Mouse (Mus musculus): ENCODE results near the gene Olfr1375. TPM values are rescaled to one million over a fixed set of nuclear protein-coding genes. Genes with fewer than 3 reads are reported as not detected.
A peak's percentile ranks its signal among the peaks of the same experiment; 100 is the strongest.
"Not testable (repeated sequence)": the region's sequence is repeated elsewhere in the genome, so short reads cannot be mapped to it uniquely, and the experiment has no call there.

Gene Olfr1375
- polyA plus RNA-seq, 1 experiment from 2014 or later, result not detected

- no peaks in the 10 kb centered on the region for H3K9me3 ChIP-seq (ENCODE audit: low read length)
- 86% methylated on average over 2 of the region's 2 CpGs for WGBS
- no peak overlapping the region for H3K27ac ChIP-seq (ENCODE audit: low read length)
- H3K27me3 ChIP-seq (ENCODE audit: insufficient read depth, low read length), result no peaks in the 10 kb centered on the region
- H3K9ac ChIP-seq (replicated peaks; ENCODE audit: low read length), result no peak overlapping the region
- H3K4me3 ChIP-seq (ENCODE audit: low read length), result no peak overlapping the region
- H3K4me1 ChIP-seq (ENCODE audit: insufficient read depth, low read length), result no peaks in the 10 kb centered on the region
- no peak overlapping the region for H3K4me2 ChIP-seq (replicated peaks; ENCODE audit: low read depth, low read length)
- H3K36me3 ChIP-seq (ENCODE audit: insufficient read depth, low read length), result no peaks in the 10 kb centered on the region
- ATAC-seq (ENCODE audit: low FRiP score, low TSS enrichment), result no peak
These were observed 12.0 kb upstream of the Olfr1375 start for GRCm38 (mm10) chr11:51035951-51036350.

DNA sequence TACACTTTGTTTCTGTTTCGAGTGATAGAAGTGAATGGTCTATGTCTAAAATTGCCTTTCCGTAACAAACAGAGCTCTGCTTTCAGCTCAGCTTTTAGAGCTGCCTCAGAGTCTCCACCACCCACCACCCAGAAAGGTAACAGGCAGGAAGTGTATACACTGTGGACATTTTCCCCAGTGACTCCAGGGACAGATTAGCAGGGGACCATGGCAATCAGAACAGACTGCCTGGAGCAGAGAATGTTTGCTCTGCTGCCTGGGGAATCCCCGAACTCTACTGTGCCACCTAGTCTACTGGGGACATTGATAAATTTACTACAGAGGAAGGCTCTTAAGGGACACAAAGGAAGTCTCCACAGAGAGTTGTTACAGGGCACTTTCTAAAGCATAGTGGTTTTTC lies 3.1 kb upstream of the Olfr1375 start:
- not testable (repeated sequence) for H3K4me1 ChIP-seq (ENCODE audit: insufficient read depth, low read length); H3K27me3 ChIP-seq (ENCODE audit: insufficient read depth, low read length); H3K27ac ChIP-seq (ENCODE audit: low read length); H3K4me3 ChIP-seq (ENCODE audit: low read length); H3K36me3 ChIP-seq (ENCODE audit: insufficient read depth, low read length); H3K9ac ChIP-seq (replicated peaks; ENCODE audit: low read length); H3K4me2 ChIP-seq (replicated peaks; ENCODE audit: low read depth, low read length); H3K9me3 ChIP-seq (ENCODE audit: low read length); ATAC-seq (ENCODE audit: low FRiP score, low TSS enrichment)
- 67% methylated on average over 3 of the region's 3 CpGs for WGBS

GRCm38 (mm10) chr11:51051678-51052077 lies 3.8 kb downstream of the Olfr1375 start:
- no peaks in the 10 kb centered on the region for H3K27me3 ChIP-seq (ENCODE audit: insufficient read depth, low read length)
- no peak overlapping the region for H3K4me3 ChIP-seq (ENCODE audit: low read length)
- no peaks in the 10 kb centered on the region for H3K9me3 ChIP-seq (ENCODE audit: low read length)
- ATAC-seq (ENCODE audit: low FRiP score, low TSS enrichment), result no peak
- H3K9ac ChIP-seq (replicated peaks; ENCODE audit: low read length), result no peak overlapping the region
- no peaks in the 10 kb centered on the region for H3K36me3 ChIP-seq (ENCODE audit: insufficient read depth, low read length)
- WGBS, result 65% methylated on average over 2 of the region's 2 CpGs
- no peak overlapping the region for H3K4me2 ChIP-seq (replicated peaks; ENCODE audit: low read depth, low read length)
- H3K27ac ChIP-seq (ENCODE audit: low read length), result no peak overlapping the region
- H3K4me1 ChIP-seq (ENCODE audit: insufficient read depth, low read length), result no peaks in the 10 kb centered on the region

GRCm38 (mm10) chr11:51053230-51053629 lies 5.3 kb downstream of the Olfr1375 start:
- WGBS, result 53% methylated on average over 3 of the region's 3 CpGs
- H3K27ac ChIP-seq (ENCODE audit: low read length), result no peak overlapping the region
- no peaks in the 10 kb centered on the region for H3K9me3 ChIP-seq (ENCODE audit: low read length)
- no peak overlapping the region for H3K4me3 ChIP-seq (ENCODE audit: low read length)
- no peaks in the 10 kb centered on the region for H3K4me1 ChIP-seq (ENCODE audit: insufficient read depth, low read length)
- H3K36me3 ChIP-seq (ENCODE audit: insufficient read depth, low read length), result no peaks in the 10 kb centered on the region
- no peak overlapping the region for H3K9ac ChIP-seq (replicated peaks; ENCODE audit: low read length)
- ATAC-seq (ENCODE audit: low FRiP score, low TSS enrichment), result no peak
- no peak overlapping the region for H3K4me2 ChIP-seq (replicated peaks; ENCODE audit: low read depth, low read length)
- no peaks in the 10 kb centered on the region for H3K27me3 ChIP-seq (ENCODE audit: insufficient read depth, low read length)

- Histone ChIP-seq H3K9me3 (ENCODE audit: low read length) (no peaks in the 10 kb centered on the region), H3K27me3 (ENCODE audit: insufficient read depth, low read length) (no peaks in the 10 kb centered on the region), H3K4me3 (ENCODE audit: low read length) (peak within 1 kb of the TSS; percentile 64), H3K9ac (replicated peaks; ENCODE audit: low read length) (peak within 1 kb of the TSS; percentile 83), H3K36me3 (ENCODE audit: insufficient read depth, low read length) (0 out of 2 replicates have a peak, but pooled peaks cover 6% of the 10 kb centered on the region), H3K4me2 (replicated peaks; ENCODE audit: low read depth, low read length) (peak within 1 kb of the TSS; percentile 75), H3K4me1 (ENCODE audit: insufficient read depth, low read length) (peaks cover 8% of the 10 kb centered on the region), H3K27ac (ENCODE audit: low read length) (peak within 1 kb of the TSS; percentile 5; the same call in 1 of the 2 replicates)
- peak; percentile 95 for ATAC-seq (ENCODE audit: low FRiP score, low TSS enrichment)
- under 1% methylated on average over 32 of the region's 32 CpGs for WGBS
These were observed 11.3 kb downstream of the Olfr1375 start, which contains the start of gene Zfp354a for GRCm38 (mm10) chr11:51059151-51059571. Gene Zfp354a, plus strand, starts transcription at chr11:51059257.

DNA sequence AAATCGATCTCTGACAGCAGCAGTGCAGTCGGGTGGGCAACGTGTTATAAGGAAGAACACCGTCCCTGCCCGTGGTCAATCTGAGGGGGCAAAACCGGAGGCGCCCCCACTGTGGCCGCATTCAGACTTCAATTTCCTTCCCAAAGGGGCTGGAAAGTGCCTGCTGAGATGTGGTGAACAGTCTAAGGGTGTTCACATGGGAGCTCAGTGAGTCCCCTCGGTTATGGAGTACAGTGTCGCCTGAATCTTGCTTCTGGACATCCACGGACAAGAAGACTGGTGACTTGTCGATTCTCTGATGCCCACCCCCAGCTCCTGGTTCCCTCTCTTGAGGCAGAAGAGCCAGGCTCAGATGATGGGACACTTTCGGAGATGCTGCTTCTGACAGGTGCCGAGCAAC lies 11.7 kb downstream of the Olfr1375 start:
- no peaks in the 10 kb centered on the region for H3K27me3 ChIP-seq (ENCODE audit: insufficient read depth, low read length)
- H3K36me3 ChIP-seq (ENCODE audit: insufficient read depth, low read length), result 0 out of 2 replicates have a peak, but pooled peaks cover 6% of the 10 kb centered on the region
- H3K4me1 ChIP-seq (ENCODE audit: insufficient read depth, low read length), result peaks cover 8% of the 10 kb centered on the region
- H3K9me3 ChIP-seq (ENCODE audit: low read length), result no peaks in the 10 kb centered on the region
- peak overlapping the region; percentile 64 for H3K4me3 ChIP-seq (ENCODE audit: low read length)
- no peak overlapping the region; the same call in 1 of the 2 replicates for H3K27ac ChIP-seq (ENCODE audit: low read length)
- H3K9ac ChIP-seq (replicated peaks; ENCODE audit: low read length), result peak overlapping the region; percentile 83
- peak overlapping the region; percentile 75 for H3K4me2 ChIP-seq (replicated peaks; ENCODE audit: low read depth, low read length)
- WGBS, result 13% methylated on average over 14 of the region's 14 CpGs
- peak; percentile 58 for ATAC-seq (ENCODE audit: low FRiP score, low TSS enrichment)

DNA sequence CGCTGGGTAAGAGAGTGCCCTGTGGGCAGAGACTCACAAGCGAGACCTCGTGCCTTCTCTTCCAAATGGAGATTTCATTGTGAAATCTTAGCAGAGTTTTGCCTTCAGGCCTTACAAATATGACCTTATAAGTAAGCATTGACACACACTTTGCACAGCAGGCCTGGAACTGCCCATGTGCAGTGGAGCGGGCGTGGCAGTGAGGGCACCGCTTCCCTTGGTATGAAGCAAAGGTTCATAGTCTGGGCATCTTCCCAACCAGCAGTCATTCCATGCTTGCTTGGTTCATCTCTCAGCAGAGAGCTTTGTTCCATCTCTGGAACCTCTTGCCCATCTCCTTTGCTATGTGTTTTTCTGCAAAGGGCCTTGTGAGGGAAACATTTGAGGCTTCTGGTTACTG lies 13.1 kb downstream of the Olfr1375 start:
- H3K9ac ChIP-seq (replicated peaks; ENCODE audit: low read length), result no peak overlapping the region
- H3K4me2 ChIP-seq (replicated peaks; ENCODE audit: low read depth, low read length), result no peak overlapping the region
- no peak for ATAC-seq (ENCODE audit: low FRiP score, low TSS enrichment)
- H3K27ac ChIP-seq (ENCODE audit: low read length), result no peak overlapping the region
- no peaks in the 10 kb centered on the region for H3K27me3 ChIP-seq (ENCODE audit: insufficient read depth, low read length)
- no peaks in the 10 kb centered on the region for H3K9me3 ChIP-seq (ENCODE audit: low read length)
- H3K4me3 ChIP-seq (ENCODE audit: low read length), result no peak overlapping the region
- peaks cover 8% of the 10 kb centered on the region for H3K4me1 ChIP-seq (ENCODE audit: insufficient read depth, low read length)
- H3K36me3 ChIP-seq (ENCODE audit: insufficient read depth, low read length), result peaks cover 8% of the 10 kb centered on the region; the same call in 1 of the 2 replicates
- WGBS, result 89% methylated on average over 6 of the region's 6 CpGs

DNA sequence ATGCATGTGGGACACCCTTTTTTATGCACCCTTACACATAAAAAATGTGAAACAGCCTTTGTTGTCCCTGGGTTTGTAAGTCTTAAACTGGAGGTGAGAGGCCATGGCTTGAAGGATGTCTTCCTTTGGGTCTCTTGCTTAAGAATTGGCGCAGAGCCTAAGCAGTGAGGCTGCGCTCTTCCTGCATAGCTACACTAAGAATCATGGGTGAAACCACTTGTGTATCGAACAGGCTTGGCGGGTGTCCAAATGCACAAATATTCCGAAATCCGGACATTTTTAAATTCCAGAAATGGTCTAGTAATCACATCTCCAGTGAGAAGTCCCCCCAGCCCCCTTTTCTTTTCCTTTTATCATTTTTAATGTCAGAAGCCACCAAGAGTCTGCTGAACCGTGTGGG lies 15.4 kb downstream of the Olfr1375 start:
- no peak for ATAC-seq (ENCODE audit: low FRiP score, low TSS enrichment)
- Histone ChIP-seq H3K4me3 (ENCODE audit: low read length) (no peak overlapping the region), H3K4me1 (ENCODE audit: insufficient read depth, low read length) (peaks cover 8% of the 10 kb centered on the region), H3K9ac (replicated peaks; ENCODE audit: low read length) (no peak overlapping the region), H3K36me3 (ENCODE audit: insufficient read depth, low read length) (peaks cover 23% of the 10 kb centered on the region; the same call in 1 of the 2 replicates), H3K9me3 (ENCODE audit: low read length) (no peaks in the 10 kb centered on the region), H3K4me2 (replicated peaks; ENCODE audit: low read depth, low read length) (no peak overlapping the region), H3K27ac (ENCODE audit: low read length) (no peak overlapping the region), H3K27me3 (ENCODE audit: insufficient read depth, low read length) (no peaks in the 10 kb centered on the region)
- WGBS, result 66% methylated on average over 7 of the region's 7 CpGs

DNA sequence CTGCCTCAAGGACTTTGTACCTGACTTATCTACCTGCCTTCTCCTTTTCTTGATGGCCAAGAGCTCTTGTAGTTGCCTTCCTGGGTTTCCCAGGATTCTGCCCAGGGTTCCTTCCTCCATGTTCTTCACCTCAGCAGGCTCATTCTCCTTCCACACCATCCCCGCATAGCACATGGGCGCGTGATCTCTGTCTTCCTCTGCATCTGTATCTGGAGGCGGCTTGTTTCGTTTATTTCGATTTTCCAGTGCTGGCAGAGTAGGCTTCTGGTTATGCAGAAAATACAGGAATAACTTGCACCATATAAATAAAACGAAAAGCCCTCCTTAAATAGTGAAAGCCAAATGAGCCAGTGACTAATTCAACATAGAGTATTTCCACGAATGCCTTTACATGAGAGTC lies 15.9 kb downstream of the Olfr1375 start:
- H3K4me2 ChIP-seq (replicated peaks; ENCODE audit: low read depth, low read length), result no peak overlapping the region
- no peak overlapping the region for H3K9ac ChIP-seq (replicated peaks; ENCODE audit: low read length)
- peaks cover 8% of the 10 kb centered on the region for H3K4me1 ChIP-seq (ENCODE audit: insufficient read depth, low read length)
- no peak overlapping the region for H3K4me3 ChIP-seq (ENCODE audit: low read length)
- ATAC-seq (ENCODE audit: low FRiP score, low TSS enrichment), result no peak
- peaks cover 29% of the 10 kb centered on the region; the same call in 1 of the 2 replicates for H3K36me3 ChIP-seq (ENCODE audit: insufficient read depth, low read length)
- H3K9me3 ChIP-seq (ENCODE audit: low read length), result no peaks in the 10 kb centered on the region
- H3K27ac ChIP-seq (ENCODE audit: low read length), result no peak overlapping the region
- no peaks in the 10 kb centered on the region for H3K27me3 ChIP-seq (ENCODE audit: insufficient read depth, low read length)
- WGBS, result 96% methylated on average over 8 of the region's 8 CpGs

- Histone ChIP-seq H3K9ac (replicated peaks; ENCODE audit: low read length) (no peak overlapping the region), H3K4me3 (ENCODE audit: low read length) (no peak overlapping the region), H3K27ac (ENCODE audit: low read length) (no peak overlapping the region), H3K4me1 (ENCODE audit: insufficient read depth, low read length) (no peaks in the 10 kb centered on the region), H3K9me3 (ENCODE audit: low read length) (no peaks in the 10 kb centered on the region), H3K36me3 (ENCODE audit: insufficient read depth, low read length) (no peaks in the 10 kb centered on the region), H3K27me3 (ENCODE audit: insufficient read depth, low read length) (no peaks in the 10 kb centered on the region), H3K4me2 (replicated peaks; ENCODE audit: low read depth, low read length) (no peak overlapping the region)
- ATAC-seq (ENCODE audit: low FRiP score, low TSS enrichment), result peak; percentile 23; the same call in 1 of the 2 replicates
- 33% methylated on average over 7 of the region's 7 CpGs for WGBS
These were observed 36.6 kb downstream of the Olfr1375 start for GRCm38 (mm10) chr11:51084527-51084926.
